Mouse (Mus musculus): ENCODE data around the gene Epm2aip1.

Gene Epm2aip1

GRCm38 (mm10) chr9:111271434-111272160, at the start of gene Epm2aip1, which contains the start of gene Mlh1:
TSS of gene Epm2aip1 (plus strand) at chr9:111271929.
TSS of gene Mlh1 (minus strand) at chr9:111271791.
- DNase-seq (ENCODE audit: low spot score): peak; percentile 99

GRCm38 (mm10) chr9:111223406-111223805, 48.3 kb upstream of the Epm2aip1 start:
- no peak for DNase-seq (ENCODE audit: low spot score)

GRCm38 (mm10) chr9:111228446-111228845, 43.3 kb upstream of the Epm2aip1 start:
- no peak for DNase-seq (ENCODE audit: low spot score)

- no peak for DNase-seq (ENCODE audit: low spot score)
Measured at GRCm38 (mm10) chr9:111234701-111235100, 37.0 kb upstream of the Epm2aip1 start.

DNA sequence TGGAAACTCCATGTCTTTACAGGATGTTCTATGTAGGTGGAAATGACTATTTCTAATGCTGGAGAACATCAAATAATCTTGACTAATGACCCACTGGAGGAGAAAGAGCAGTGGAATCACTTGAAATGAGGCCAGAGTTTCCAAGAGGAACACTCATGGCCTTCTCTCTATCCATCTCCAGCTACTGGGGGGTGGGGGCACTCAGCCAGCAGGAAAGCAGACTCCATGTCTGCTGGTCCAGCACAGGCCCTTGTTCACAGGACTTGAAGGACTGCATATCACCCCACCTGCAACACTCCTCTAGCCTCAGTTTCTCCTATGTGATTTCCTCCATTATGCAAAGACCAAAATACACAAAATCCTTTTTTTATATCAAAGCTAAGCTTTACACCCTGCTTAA, 34.0 kb upstream of the Epm2aip1 start:
- DNase-seq (ENCODE audit: low spot score): no peak

GRCm38 (mm10) chr9:111239821-111240220, 31.9 kb upstream of the Epm2aip1 start:
- no peak for DNase-seq (ENCODE audit: low spot score)

DNA sequence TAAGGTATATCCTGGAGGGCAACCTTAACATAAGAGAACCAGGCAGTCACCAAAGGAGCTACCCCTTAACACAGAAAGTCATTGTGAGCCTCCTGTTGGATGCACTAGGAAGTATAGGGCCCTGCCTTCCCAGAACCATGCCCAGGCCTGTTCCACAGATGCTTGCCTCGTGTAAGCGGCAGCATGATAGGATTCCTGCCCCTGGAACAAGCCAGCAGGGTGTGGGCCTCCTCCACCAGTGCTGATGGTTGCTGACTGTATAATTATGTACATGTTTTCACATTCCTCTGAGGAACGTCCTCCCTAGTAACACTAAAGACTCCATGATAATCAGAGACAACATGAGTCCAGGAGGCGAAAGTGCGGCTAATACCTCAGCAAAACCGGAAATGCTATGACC, 28.3 kb upstream of the Epm2aip1 start:
- DNase-seq (ENCODE audit: low spot score): no peak

DNA sequence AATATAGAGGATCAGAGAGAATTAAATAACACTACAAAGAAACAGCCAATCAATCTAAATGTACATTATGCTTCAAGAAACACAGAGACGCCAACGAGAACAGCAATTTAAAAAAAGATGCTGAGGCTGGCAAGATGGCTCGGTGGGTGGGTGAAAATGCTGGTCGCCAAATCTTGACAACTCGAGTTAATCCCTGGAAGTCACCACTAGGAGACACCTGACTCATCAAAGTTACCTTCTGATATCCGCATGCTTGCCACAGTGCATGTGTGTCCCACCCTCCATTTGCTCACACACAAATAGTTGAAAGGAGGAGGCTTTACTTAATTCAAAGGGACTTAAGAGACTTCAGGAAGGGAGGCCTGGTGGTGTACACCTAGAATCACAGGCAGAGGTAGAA, 26.2 kb upstream of the Epm2aip1 start:
- DNase-seq (ENCODE audit: low spot score): no peak

- DNase-seq (ENCODE audit: low spot score): peak; percentile 24
Measured at GRCm38 (mm10) chr9:111247682-111248246, 24.0 kb upstream of the Epm2aip1 start.

DNA sequence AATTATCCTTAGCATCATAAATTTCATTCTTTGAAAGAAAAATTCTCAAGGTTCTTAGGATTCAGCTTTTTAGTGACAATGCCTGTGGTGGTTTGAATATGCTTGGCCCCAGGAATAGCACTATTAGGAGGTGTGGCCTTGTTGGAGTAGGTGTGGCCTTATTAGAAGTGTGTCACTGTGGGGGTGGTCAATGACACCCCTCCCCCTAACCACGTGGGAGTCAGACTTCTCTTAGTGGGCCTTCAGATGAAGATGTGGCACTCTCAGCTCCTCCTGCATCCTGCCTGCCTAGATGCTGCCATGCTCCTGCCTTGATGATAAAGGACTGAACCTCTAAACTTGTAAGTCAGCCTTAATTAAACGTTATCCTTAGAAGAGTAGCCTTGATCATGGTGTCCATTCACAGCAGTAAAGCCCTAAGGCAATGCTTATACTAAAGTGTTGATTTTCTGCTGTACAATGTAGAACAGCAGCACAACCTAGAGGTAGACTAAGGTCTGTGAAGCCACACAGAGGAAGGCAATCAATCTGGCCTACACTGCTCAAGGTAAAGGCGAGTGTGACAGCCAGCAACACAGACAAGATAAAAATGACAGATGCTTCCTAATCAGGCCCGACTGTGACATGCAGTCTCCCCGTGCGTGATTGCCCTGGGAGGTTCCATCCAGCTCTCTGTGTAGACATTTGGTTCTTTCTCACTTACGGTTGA, 19.4 kb upstream of the Epm2aip1 start:
- no peak for DNase-seq (ENCODE audit: low spot score)

DNA sequence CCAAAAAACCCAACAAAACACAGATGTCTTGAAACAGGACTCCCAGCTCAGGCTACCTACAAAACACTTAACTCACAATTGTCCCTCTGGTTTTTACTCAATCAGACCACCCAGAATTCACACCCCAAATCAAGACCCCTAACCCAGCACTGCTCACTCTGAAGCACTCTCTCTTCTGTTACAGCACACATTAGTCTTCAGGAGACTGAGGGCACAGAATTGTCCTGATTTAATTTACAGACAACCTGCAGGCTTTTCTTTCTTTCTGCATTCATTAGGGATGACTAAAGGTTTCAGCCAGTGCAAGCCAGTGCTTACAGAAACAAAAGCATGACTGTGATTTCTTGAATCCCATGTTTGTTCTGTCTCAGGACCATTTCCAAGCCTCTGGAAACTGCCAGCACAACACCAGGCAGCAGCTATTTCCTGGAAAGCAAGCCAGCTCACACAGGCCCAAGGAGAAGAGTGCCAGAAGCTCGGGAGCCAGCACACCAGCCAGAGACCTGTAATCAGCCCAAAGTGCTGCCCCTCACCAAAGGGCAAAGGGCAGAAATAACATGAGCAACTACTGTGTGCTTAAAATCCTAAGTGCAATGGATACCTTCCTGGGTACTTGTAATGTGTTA, 11.3 kb upstream of the Epm2aip1 start:
- DNase-seq (ENCODE audit: low spot score): peak; percentile 84

- DNase-seq (ENCODE audit: low spot score): no peak
Measured at GRCm38 (mm10) chr9:111261356-111261755, 10.4 kb upstream of the Epm2aip1 start.

DNA sequence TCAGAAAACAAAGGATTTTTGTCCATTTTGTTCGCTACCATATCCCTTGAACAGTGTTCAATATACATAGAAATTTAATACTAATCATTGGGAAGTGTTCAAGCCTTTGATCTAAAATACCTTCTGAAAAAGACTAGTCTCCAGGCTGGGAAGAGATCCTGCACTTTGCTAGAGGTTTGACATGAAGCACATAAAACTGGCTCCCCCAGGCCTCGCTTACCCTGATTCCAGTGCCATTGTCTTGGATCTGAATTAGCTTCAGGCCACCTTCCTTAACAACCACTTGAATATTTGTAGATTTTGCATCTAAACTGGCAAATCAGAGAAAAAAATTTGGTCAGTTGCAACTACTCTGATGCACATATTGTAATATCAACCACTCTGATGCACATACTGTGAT, 3.7 kb upstream of the Epm2aip1 start:
- no peak for DNase-seq (ENCODE audit: low spot score)

GRCm38 (mm10) chr9:111270606-111271005, 1.1 kb upstream of the Epm2aip1 start:
- no peak for DNase-seq (ENCODE audit: low spot score)

GRCm38 (mm10) chr9:111271056-111271433, 684 bp upstream of the Epm2aip1 start:
- no peak for DNase-seq (ENCODE audit: low spot score)

DNA sequence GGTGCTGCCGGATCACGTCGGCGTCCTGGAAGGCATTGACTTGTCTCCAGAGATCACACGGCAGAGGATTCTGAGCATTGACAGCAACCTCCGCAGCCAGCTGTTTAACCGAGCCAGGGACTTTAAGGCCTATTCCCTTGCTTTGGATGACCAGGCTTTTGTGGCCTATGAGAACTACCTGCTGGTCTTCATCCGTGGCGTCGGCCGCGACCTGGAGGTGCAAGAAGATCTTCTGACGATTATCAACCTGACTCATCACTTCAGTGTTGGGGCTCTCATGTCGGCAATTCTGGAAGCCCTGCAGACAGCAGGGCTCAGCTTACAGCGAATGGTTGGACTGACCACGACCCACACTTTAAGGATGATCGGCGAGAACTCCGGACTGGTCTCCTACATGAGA, 627 bp downstream of the Epm2aip1 start:
- DNase-seq (ENCODE audit: low spot score): peak; percentile 46

- DNase-seq (ENCODE audit: low spot score): no peak
Measured at GRCm38 (mm10) chr9:111272996-111273785, 1.5 kb downstream of the Epm2aip1 start.

DNA sequence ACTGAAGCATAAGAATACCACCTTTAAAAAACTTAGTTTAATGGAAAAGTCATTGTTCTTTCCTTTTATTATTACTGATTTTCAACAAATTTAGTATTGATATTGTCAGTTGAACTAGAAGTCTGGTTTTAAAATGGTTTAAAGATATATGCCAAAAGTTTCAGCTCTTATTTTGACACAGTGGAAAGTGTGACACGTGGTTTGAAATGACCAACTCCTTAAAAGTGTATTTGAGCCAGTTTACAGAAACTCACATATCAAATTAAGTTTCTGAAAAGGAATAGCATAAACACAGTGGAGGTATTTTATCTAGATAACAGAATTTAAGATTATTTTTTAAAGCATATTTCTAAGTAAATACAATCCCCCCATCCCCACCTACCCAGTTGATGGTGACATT, 2.2 kb downstream of the Epm2aip1 start:
- no peak for DNase-seq (ENCODE audit: low spot score)

DNA sequence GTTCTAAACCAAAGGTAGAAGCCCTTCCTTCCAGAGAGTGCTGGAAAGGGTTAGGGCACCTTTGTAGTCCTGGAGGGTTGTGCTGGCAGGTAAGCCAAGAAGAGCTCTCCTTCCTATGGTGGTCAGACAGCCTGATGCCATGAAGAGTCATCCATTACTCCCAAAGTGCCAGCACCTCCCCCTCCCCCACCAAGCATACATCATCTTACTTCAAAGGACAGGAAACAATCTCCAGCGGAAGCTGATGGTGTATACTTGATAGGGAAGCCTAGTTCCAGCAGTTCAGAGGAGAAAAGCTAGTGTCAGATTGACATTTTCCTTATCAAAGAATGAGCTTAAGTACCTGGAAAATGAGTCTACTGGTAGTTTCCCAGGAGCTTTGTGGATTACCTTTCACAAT, 3.4 kb downstream of the Epm2aip1 start:
- DNase-seq (ENCODE audit: low spot score): no peak

DNA sequence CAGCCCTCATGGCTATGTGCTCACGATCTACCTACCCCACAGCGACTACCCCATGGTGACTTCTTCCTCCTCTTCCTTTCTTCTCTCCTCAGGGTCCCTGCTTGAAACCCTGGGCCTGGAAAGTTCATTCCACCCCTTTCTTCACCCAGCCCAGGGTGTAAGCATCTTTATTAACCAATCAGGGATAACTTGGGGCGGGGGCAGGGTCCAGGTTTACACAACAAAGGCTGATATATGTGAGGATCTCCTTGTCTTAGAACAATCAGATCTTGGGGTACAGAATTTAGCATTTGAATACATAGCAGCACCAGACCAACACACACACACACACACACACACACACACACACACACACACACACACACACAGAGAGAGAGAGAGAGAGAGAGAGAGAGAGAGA, 13.3 kb downstream of the Epm2aip1 start:
- no peak for DNase-seq (ENCODE audit: low spot score)

GRCm38 (mm10) chr9:111285676-111286075, 13.9 kb downstream of the Epm2aip1 start:
- no peak for DNase-seq (ENCODE audit: low spot score)

GRCm38 (mm10) chr9:111286468-111286867, 14.7 kb downstream of the Epm2aip1 start:
- DNase-seq (ENCODE audit: low spot score): no peak
